ENCODE assay signal across 24 mouse cellular contexts in the genomic region with DNA sequence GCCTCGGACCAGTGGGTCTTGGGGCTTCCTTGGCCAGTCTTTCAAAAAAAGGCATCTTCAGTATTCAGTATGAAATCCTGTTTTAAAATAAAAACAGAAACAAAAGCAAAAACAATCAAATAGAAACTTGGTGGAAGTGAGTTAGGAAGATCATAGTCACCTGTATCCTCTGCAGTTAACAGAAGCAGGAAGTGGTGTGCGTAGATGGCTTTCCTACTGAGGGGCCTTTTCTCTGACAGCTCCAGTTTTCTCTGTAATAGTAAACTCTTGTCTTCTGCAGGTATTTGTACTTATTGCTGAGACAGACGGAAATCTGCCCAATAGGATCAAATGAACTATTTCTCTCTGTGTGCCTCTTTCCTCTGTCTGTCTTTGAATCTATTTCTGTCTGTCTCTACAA.
"Had no signal": no experiment of that assay in that cellular context is flagged by ENCODE, and none has a peak within 500 bp of the region (broad histone marks: within the 10 kb centered on the region; RNA-seq: fewer than 3 reads in every experiment).

No protein-coding gene starts in this region.

- H3K4me2 ChIP-seq: limb, embryonic 13.5 days; liver, embryonic 12.5 days; liver, embryonic 15.5 days; lung, embryonic 15.5 days; midbrain, embryonic 13.5 days had no signal

- H3K4me1 ChIP-seq: limb, embryonic 10.5 days; limb, embryonic 13.5 days; liver, embryonic 12.5 days; liver, embryonic 15.5 days; lung, embryonic 15.5 days; megakaryocyte, embryonic 14.5 days; midbrain, embryonic 10.5 days; midbrain, embryonic 13.5 days had no signal

- H3K4me3 ChIP-seq: layer of hippocampus, adult 2 months; limb, embryonic 10.5 days; limb, embryonic 13.5 days; liver, embryonic 12.5 days; liver, embryonic 15.5 days; lung, embryonic 15.5 days; megakaryocyte, embryonic 14.5 days; midbrain, embryonic 10.5 days; midbrain, embryonic 13.5 days; myocyte had no signal

- ATAC-seq: liver, embryonic 12.5 days; midbrain, embryonic 13.5 days; midbrain, embryonic 16.5 days had no signal

- H3K27ac ChIP-seq: kidney, postnatal 0 days; layer of hippocampus, adult 2 months; limb, embryonic 10.5 days; limb, embryonic 13.5 days; liver, embryonic 12.5 days; liver, embryonic 15.5 days; lung, embryonic 15.5 days; midbrain, embryonic 10.5 days; midbrain, embryonic 13.5 days; stomach, postnatal 0 days had no signal

- H3K9ac ChIP-seq: limb, embryonic 13.5 days; liver, embryonic 12.5 days; liver, embryonic 15.5 days; lung, embryonic 15.5 days; midbrain, embryonic 13.5 days had no signal

- DNase-seq: kidney, adult 18-20 months; kidney, postnatal 25 days; layer of hippocampus, adult 9-11 months; liver; lung, adult 18-20 months; lung, postnatal 10 days; lung, postnatal 36 days; right cerebral cortex, adult 18-20 months; right cerebral cortex, postnatal 14 days; right cerebral cortex, postnatal 4 days; thymus, postnatal 25 days had no signal

- H3K27me3 ChIP-seq: limb, embryonic 13.5 days; liver, embryonic 12.5 days; liver, embryonic 15.5 days; lung, embryonic 15.5 days; megakaryocyte, embryonic 14.5 days; midbrain, embryonic 13.5 days had no signal

- H3K36me3 ChIP-seq: limb, embryonic 10.5 days; limb, embryonic 13.5 days; liver, embryonic 12.5 days; liver, embryonic 15.5 days; lung, embryonic 15.5 days; midbrain, embryonic 10.5 days; midbrain, embryonic 13.5 days had no signal

- H3K9me3 ChIP-seq: limb, embryonic 10.5 days; liver, embryonic 12.5 days; liver, embryonic 15.5 days; lung, embryonic 15.5 days; midbrain, embryonic 13.5 days had no signal
